Comparison of ENCODE assay signal across 18 mouse cellular contexts in the genomic region with DNA sequence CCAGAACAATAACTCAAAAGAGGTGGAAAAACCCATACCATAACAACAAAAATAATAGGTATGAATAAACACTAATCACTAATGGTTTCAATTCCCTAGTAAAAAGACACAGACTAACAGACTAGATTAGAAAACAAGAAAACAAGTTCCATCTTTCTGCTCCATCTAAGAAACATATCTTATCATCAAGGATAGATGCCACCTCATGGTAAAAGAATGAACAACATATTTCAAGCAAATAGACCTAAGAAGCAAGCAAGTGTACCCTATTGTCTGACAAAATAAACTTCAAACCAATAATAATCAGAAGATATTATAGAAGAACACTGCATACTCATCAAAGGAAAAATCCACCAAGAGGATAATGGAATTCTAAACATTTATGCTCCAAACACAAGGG.
DNase-seq lines count a peak whose midpoint lies in the region; TF ChIP-seq lines count a peak whose summit lies in the region.
"Had no signal": no experiment of that assay in that cellular context is flagged by ENCODE, and none has a peak within 500 bp of the region (broad histone marks: within the 10 kb centered on the region; RNA-seq: fewer than 3 reads in every experiment).

No protein-coding gene starts in this region.

- dilution Hi-C loops in CH12.LX (cut with MboI; ENCODE audit: extremely low pct_ligation_motif_present, extremely low pct_unique_long_range_greater_than_20kb, low sequenced_read_pairs): no loop called here

- no peak overlapping the region for H3K4me3 ChIP-seq in gastrocnemius, adult 2 months
- H3K4me3 ChIP-seq in left cerebral cortex, adult 2 months: no peak overlapping the region
- H3K4me3 ChIP-seq in CH12.LX (replicated peaks in 1 of 3; ENCODE audit: low read depth in 2 of 3, low read length in 2 of 3, poor library complexity in 1 of 3): no peak overlapping the region
- H3K4me3 ChIP-seq: embryonic facial prominence, embryonic 12.5 days; heart, embryonic 12.5 days; hindbrain, embryonic 10.5 days had no signal

- no peak overlapping the region for H3K27ac ChIP-seq in gastrocnemius, adult 2 months
- H3K27ac ChIP-seq in left cerebral cortex, adult 2 months: no peak overlapping the region
- no peak overlapping the region for H3K27ac ChIP-seq in CH12.LX (ENCODE audit: insufficient read depth, low read depth)
- H3K27ac ChIP-seq: embryonic facial prominence, embryonic 12.5 days; hindbrain, embryonic 10.5 days; hindbrain, embryonic 14.5 days had no signal

- no peaks in the 10 kb centered on the region for H3K9me3 ChIP-seq in CH12.LX (replicated peaks; ENCODE audit: low read length)
- H3K9me3 ChIP-seq: embryonic facial prominence, embryonic 12.5 days; heart, embryonic 12.5 days; hindbrain, embryonic 10.5 days had no signal

- H3K9ac ChIP-seq in CH12.LX (ENCODE audit: insufficient read depth, low read depth): no peak overlapping the region
- H3K9ac ChIP-seq: embryonic facial prominence, embryonic 12.5 days; heart, embryonic 12.5 days; hindbrain, embryonic 14.5 days had no signal

- no peak for TF ChIP-seq POLR2A in CH12.LX (IDR thresholded peaks at IDR 0.05; ENCODE audit: low read depth, low read length)

- intact Hi-C loops in gastrocnemius, adult 2 months (cut with DNase I): loop anchor here (10.0 kb wide), 1 partner anchor 202 kb away; no protein-coding TSS in a partner anchor
- intact Hi-C loops in gastrocnemius, postnatal 36 days (cut with DNase I): loop anchor here (10.0 kb wide), 2 partner anchors 202 to 298 kb away; no protein-coding TSS in a partner anchor
- intact Hi-C loops in left cerebral cortex, adult 2 months (cut with DNase I): no loop called here
- intact Hi-C loops in left cerebral cortex, postnatal 10 days (cut with DNase I): no loop called here

- H3K4me2 ChIP-seq in CH12.LX (ENCODE audit: insufficient read depth, low read depth, poor library complexity, severe bottlenecking): no peak overlapping the region
- H3K4me2 ChIP-seq: embryonic facial prominence, embryonic 12.5 days; heart, embryonic 12.5 days; hindbrain, embryonic 14.5 days had no signal

- H3K4me1 ChIP-seq in CH12.LX (ENCODE audit: control insufficient read depth in 1 of 2, insufficient read depth in 2 of 2): no peaks in the 10 kb centered on the region
- H3K4me1 ChIP-seq: embryonic facial prominence, embryonic 12.5 days; heart, embryonic 12.5 days; hindbrain, embryonic 10.5 days had no signal

- no peak for DNase-seq in gastrocnemius, adult 2 months
- no peak for DNase-seq in gastrocnemius, postnatal 36 days
- DNase-seq in left cerebral cortex, adult 2 months (ENCODE audit: extremely low spot score in 1 of 2, low spot score in 2 of 2): no peak
- DNase-seq in left cerebral cortex, postnatal 10 days (ENCODE audit: extremely low spot score in 1 of 2, low spot score in 2 of 2): no peak
- DNase-seq in CH12.LX (ENCODE audit: extremely low read depth): peak; percentile 7
- DNase-seq in adrenal gland, adult (ENCODE audit: inconsistent age in 2 of 2, low spot score in 1 of 2): no peak
- no peak for DNase-seq in frontal cortex, adult 2 months (ENCODE audit: extremely low spot score in 1 of 2, low spot score in 1 of 2)
- DNase-seq: adrenal gland, postnatal 10 days; B cell, adult 2 months; cerebellum, adult 11 months; cerebellum, adult 9-10 months; cerebellum, postnatal 25 days; heart, adult 18-20 months; kidney, adult 11 months had no signal

- no peaks in the 10 kb centered on the region for H3K36me3 ChIP-seq in CH12.LX (replicated peaks in 1 of 2; ENCODE audit: control insufficient read depth in 1 of 2, insufficient read depth in 1 of 2, low read length in 1 of 2)
- H3K36me3 ChIP-seq: embryonic facial prominence, embryonic 12.5 days; heart, embryonic 12.5 days; hindbrain, embryonic 10.5 days had no signal

- TF ChIP-seq EP300 in CH12.LX (IDR thresholded peaks at IDR 0.05; ENCODE audit: low read length): no peak

- H3K27me3 ChIP-seq in CH12.LX (replicated peaks): no peaks in the 10 kb centered on the region
- H3K27me3 ChIP-seq: embryonic facial prominence, embryonic 12.5 days; heart, embryonic 12.5 days had no signal

- in situ Hi-C loops in CH12.LX (cut with MboI; ENCODE audit: low pct_ligation_motif_present, low pct_unique_long_range_greater_than_20kb, low sequenced_read_pairs): loop anchor here (10.0 kb wide), 1 partner anchor 202 kb away; no protein-coding TSS in a partner anchor

- TF ChIP-seq RAD21 in CH12.LX (IDR thresholded peaks at IDR 0.05; ENCODE audit: low read depth, low read length): peak; percentile 55

- TF ChIP-seq CTCF in gastrocnemius, adult 2 months (IDR thresholded peaks at IDR 0.05): peak; percentile 24; the same call in 1 of the 2 replicates
- peak; percentile 12 for TF ChIP-seq CTCF in left cerebral cortex, adult 2 months (IDR thresholded peaks at IDR 0.05)
- peak in 1 of 2 experiments; percentile 57; a peak in 2 of 4 replicates for TF ChIP-seq CTCF in CH12.LX (conservative IDR thresholded peaks at IDR 0.05 in 1 of 2, IDR thresholded peaks at IDR 0.05 in 1 of 2; ENCODE audit: low read depth in 2 of 2, low read length in 2 of 2)

- H3K79me2 ChIP-seq in CH12.LX (replicated peaks; ENCODE audit: control insufficient read depth, extremely low read depth, insufficient read depth, poor library complexity, severe bottlenecking): no peaks in the 10 kb centered on the region

TF ChIP-seq in CH12.LX, 34 proteins besides CTCF, POLR2A, EP300 and RAD21:
- TF ChIP-seq SMC3 (IDR thresholded peaks at IDR 0.05; ENCODE audit: low read depth, low read length): peak; percentile 73
- TF ChIP-seq MXI1 (IDR thresholded peaks at IDR 0.05; ENCODE audit: low read depth, low read length): no peak
- no peak for TF ChIP-seq GABPA (IDR thresholded peaks at IDR 0.05; ENCODE audit: insufficient replicate concordance, low read depth, low read length)
- no peak for TF ChIP-seq KAT2A (IDR thresholded peaks at IDR 0.05; ENCODE audit: insufficient replicate concordance, low read length)
- no peak for TF ChIP-seq MEF2A (IDR thresholded peaks at IDR 0.05; ENCODE audit: borderline replicate concordance, low read depth, low read length)
- TF ChIP-seq ZMIZ1 (IDR thresholded peaks at IDR 0.05; ENCODE audit: low read depth, low read length): no peak
- TF ChIP-seq ZC3H11A (IDR thresholded peaks at IDR 0.05; ENCODE audit: low read depth, low read length): peak; percentile 6; the same call in 1 of the 2 replicates

Comparison
In these comparisons a context has a peak if more than half of its experiments do, and no peak if none do; other contexts are left out.
1. intact Hi-C loops: an anchor here in gastrocnemius, adult 2 months (10.0 kb wide) and gastrocnemius, postnatal 36 days (10.0 kb wide); none called in left cerebral cortex, adult 2 months and left cerebral cortex, postnatal 10 days.